Mouse (Mus musculus): Measurements from ENCODE around the gene Krt18. TPM values are rescaled to one million over a fixed set of nuclear protein-coding genes. Genes with fewer than 3 reads are reported as not detected.
"Not testable (repeated sequence)": the region's sequence is repeated elsewhere in the genome, so short reads cannot be mapped to it uniquely, and the experiment has no call there.

Gene Krt18
- total RNA-seq (2014; fragmentation: Nextera tagmentation) (11.4 and 20.2 TPM in 2 replicates), total RNA-seq (2017) (12.4 and 24.9 TPM in 2 replicates)

DNA sequence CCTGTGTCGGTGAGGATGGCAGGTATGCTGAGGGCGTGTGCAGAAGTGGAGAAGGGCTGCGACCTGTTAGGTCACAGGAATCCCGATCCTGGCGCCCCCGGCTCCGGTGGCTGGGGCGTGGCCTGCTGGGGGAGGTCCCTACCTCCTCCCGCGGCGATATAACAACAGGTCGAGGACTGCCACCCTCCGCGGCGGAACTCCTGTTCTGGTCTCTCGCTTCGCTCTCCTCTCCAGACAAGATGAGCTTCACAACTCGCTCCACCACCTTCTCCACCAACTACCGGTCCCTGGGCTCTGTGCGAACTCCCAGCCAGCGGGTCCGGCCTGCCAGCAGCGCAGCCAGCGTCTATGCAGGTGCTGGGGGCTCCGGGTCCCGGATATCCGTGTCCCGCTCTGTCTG, at the start of gene Krt18:
Gene Krt18, plus strand, starts transcription at position 141 of the 400 bp plus-strand sequence.
- ATAC-seq (replicated peaks; ENCODE audit: poor library complexity, severe bottlenecking) = peak; percentile 66

DNA sequence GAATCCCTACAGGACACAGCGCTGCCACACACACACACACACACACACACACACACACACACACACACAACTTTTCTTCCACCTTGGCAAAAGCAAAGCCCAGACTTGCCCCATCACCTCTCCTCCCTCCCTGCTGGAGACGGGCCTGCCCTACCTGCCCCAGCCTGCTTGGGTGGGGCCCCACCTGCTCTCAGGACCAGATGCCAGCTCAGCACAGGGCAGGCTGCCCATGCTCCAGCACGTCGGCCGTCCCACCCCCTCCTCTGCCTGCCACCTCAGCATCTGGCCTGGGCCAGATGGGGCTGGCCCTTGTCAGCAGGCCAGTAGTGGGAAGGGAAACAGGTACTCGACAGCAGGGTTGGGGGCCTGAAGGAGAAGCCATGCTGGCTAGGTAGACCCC, 47.1 kb upstream of the Krt18 start:
- no peak for ATAC-seq (replicated peaks; ENCODE audit: poor library complexity, severe bottlenecking)

GRCm38 (mm10) chr15:101983315-101983948, 44.5 kb upstream of the Krt18 start:
- ATAC-seq (replicated peaks; ENCODE audit: poor library complexity, severe bottlenecking) = no peak

- peak; percentile 91 for ATAC-seq (replicated peaks; ENCODE audit: poor library complexity, severe bottlenecking)
Observed at GRCm38 (mm10) chr15:101983949-101984601, 43.9 kb upstream of the Krt18 start.

GRCm38 (mm10) chr15:101984746-101985145, 43.2 kb upstream of the Krt18 start:
- ATAC-seq (replicated peaks; ENCODE audit: poor library complexity, severe bottlenecking) = no peak

DNA sequence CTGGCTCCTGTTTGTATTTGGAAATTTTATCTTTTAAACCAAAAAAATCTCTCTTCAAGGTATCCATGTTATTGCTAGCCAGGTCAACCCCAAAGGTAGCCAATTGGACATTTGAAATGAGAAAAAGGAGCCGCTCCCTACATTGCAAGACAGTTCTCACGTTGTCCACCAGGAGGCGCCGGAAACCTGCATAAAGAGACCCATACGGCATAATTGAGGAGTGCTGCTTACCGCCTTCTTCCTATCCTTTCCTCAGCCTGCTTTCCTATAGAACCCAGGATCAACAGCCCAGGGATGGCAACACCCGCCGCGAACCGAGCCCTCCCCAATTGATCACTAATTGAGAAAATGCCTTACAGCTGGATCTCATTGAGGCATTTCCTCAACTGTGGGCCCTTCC, 39.9 kb upstream of the Krt18 start:
- ATAC-seq (replicated peaks; ENCODE audit: poor library complexity, severe bottlenecking) = peak; percentile 31; the same call in 1 of the 2 replicates

DNA sequence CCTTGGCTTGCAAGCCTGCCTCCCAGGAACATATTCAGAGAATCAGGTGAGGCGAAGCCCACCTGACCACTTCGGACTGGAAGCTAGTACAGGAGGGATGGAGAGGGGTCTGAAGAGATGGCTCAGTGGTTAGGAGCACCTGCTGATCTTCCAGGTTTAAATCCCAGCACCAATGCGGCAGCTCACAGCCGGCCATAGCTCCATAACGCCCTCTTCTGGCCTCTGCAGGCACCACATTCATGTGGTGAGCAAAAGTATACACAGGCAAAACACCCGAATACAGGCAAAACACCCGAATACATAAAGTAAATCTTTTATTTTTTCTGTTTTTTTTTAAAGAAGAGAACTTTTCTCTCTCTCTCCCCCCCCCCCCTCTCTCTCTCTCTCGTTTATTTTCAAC, 39.3 kb upstream of the Krt18 start:
- ATAC-seq (replicated peaks; ENCODE audit: poor library complexity, severe bottlenecking) = no peak

DNA sequence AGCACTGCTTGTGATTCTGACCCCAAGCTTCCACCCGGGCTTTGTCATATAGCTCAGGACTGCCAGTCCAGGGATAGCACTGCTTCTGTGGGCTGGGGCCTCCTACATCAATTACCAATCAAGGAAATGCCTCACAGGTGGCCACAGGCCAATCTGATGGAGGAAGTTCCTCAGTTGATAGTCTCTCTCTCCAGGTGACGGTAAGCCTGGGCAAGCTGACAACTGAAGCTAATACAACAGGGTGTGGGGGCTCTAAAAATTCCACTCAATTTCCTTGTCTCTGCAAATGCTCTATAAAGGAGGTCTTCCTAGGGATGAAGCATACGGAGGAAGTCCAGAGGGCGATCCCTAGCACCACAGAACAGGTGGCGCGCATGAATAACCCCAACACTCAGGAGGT, 37.0 kb upstream of the Krt18 start:
- ATAC-seq (replicated peaks; ENCODE audit: poor library complexity, severe bottlenecking) = no peak

- ATAC-seq (replicated peaks; ENCODE audit: poor library complexity, severe bottlenecking) = no peak
Observed at GRCm38 (mm10) chr15:101994365-101994764, 33.6 kb upstream of the Krt18 start.

DNA sequence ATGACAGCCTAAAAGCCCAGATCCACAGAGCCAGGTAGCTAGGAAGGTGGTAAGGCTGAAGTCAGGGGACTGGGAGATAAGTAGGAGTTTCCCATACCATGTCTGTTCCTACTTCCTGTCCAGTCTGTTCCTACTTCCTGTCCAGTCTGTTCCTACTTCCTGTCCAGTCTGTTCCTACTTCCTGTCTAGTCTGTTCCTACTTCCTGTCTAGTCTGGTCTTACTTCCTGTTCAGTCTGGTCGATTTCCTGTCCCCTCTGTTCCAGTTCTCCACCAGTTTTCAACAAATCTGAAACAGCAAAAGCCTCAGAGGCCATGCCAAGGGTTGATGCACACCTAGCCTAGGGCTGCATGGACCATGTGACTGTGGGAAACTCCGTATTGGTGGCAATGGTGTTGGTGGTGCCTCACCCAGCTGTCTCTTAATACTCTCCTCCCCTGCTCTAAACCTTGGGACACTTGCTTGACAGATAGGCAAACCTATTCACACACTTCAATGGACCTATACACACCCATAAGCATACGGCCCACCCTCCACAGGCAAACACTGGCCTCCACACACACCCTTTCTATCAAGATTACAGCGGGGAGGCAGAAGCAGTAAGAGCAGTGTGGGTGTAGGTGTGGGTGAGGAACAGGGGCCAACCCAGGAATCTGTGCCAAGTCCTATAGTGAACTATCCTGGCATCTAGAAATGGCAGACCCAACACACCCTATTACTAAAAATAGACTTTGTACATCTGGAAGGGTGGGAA, 32.3 kb upstream of the Krt18 start:
- ATAC-seq (replicated peaks; ENCODE audit: poor library complexity, severe bottlenecking) = peak; percentile 44; the same call in 1 of the 2 replicates

- not testable (repeated sequence) for ATAC-seq (replicated peaks; ENCODE audit: poor library complexity, severe bottlenecking)
Observed at GRCm38 (mm10) chr15:101996450-101997078, 31.4 kb upstream of the Krt18 start.

GRCm38 (mm10) chr15:101999156-101999555, 28.8 kb upstream of the Krt18 start:
- peak; percentile 49 for ATAC-seq (replicated peaks; ENCODE audit: poor library complexity, severe bottlenecking)

- ATAC-seq (replicated peaks; ENCODE audit: poor library complexity, severe bottlenecking) = no peak
Observed at GRCm38 (mm10) chr15:101999676-102000335, 28.2 kb upstream of the Krt18 start.

GRCm38 (mm10) chr15:102002646-102003488, 25.1 kb upstream of the Krt18 start:
- peak; percentile 73 for ATAC-seq (replicated peaks; ENCODE audit: poor library complexity, severe bottlenecking)

GRCm38 (mm10) chr15:102003516-102003915, 24.5 kb upstream of the Krt18 start:
- ATAC-seq (replicated peaks; ENCODE audit: poor library complexity, severe bottlenecking) = no peak

- no peak for ATAC-seq (replicated peaks; ENCODE audit: poor library complexity, severe bottlenecking)
Observed at GRCm38 (mm10) chr15:102004189-102004588, 23.8 kb upstream of the Krt18 start, which contains the start of gene Krt8. Gene Krt8 (minus strand): TSS chr15:102004482.

DNA sequence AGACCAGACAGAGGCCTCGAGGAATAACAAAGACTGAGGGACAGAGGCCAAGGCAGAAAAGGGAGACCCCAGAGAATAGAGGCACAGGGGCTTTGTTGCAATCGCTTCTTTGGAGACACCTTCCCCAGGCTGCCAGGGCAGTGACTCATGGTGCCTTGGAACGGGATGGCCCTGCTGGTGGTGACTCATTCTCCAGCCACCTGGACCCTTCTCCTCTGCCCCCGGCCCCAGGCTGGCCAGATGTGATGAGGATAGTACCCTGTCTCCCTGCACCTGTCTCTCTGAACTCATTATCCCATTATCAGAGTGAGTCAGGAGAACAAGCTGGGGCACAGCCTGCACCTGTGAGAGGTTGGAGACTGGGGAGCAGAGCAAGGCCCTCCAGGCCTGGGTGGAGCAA, 22.7 kb upstream of the Krt18 start:
- ATAC-seq (replicated peaks; ENCODE audit: poor library complexity, severe bottlenecking) = no peak

DNA sequence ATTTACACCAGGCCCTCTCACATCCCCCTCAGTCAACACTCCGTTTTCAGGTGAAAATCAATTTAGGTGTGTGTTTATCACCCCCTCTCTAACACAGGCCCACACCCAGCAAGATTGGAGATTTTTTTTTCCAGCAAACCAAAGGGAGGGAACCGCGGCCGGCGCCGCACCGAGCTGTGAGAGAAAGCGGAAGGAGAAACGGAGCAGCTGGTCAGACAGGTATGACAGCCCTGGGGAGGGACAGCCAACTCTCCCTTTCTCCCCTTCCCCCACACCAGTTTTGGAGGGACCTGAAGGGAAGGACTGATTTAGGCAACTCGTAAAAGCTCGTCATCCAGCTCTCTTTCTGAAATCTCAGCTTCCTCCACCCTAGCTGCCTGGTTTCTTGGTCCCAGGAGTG, 21.7 kb upstream of the Krt18 start:
- ATAC-seq (replicated peaks; ENCODE audit: poor library complexity, severe bottlenecking) = no peak
